Mouse (Mus musculus) layer of hippocampus, adult 9-11 months (tissue): ENCODE measurements around the gene Pcdh11x.
A peak's percentile ranks its signal among the peaks of the same experiment; 100 is the strongest.
"Not testable (repeated sequence)": the region's sequence is repeated elsewhere in the genome, so short reads cannot be mapped to it uniquely, and the experiment has no call there.

Source experiments
- DNase-seq: peaks from one replicate; pipeline ENCODE4 v3.0.0; 2022

The Pcdh11x gene

GRCm38 (mm10) chrX:120290011-120290899 lies at the start of gene Pcdh11x:
Gene Pcdh11x (plus strand): TSS chrX:120290259.
- DNase-seq = peak; percentile 31

GRCm38 (mm10) chrX:120260089-120260488 lies 30.0 kb upstream of the Pcdh11x start:
- no peak for DNase-seq

- no peak for DNase-seq
These were observed 4.5 kb upstream of the Pcdh11x start for GRCm38 (mm10) chrX:120285522-120285921.

GRCm38 (mm10) chrX:120287502-120287901 lies 2.6 kb upstream of the Pcdh11x start:
- DNase-seq = no peak

GRCm38 (mm10) chrX:120290900-120291280 lies 831 bp downstream of the Pcdh11x start:
- no peak for DNase-seq

GRCm38 (mm10) chrX:120291696-120292095 lies 1.6 kb downstream of the Pcdh11x start:
- DNase-seq = no peak

GRCm38 (mm10) chrX:120292832-120293750 lies 3.0 kb downstream of the Pcdh11x start:
- DNase-seq = no peak

GRCm38 (mm10) chrX:120301469-120302175 lies 11.6 kb downstream of the Pcdh11x start:
- peak; percentile 6 for DNase-seq

- DNase-seq = not testable (repeated sequence)
These were observed 22.9 kb downstream of the Pcdh11x start, which contains the start of gene H2afb3 for GRCm38 (mm10) chrX:120312995-120313394. Gene H2afb3 (minus strand): TSS chrX:120313095.

GRCm38 (mm10) chrX:120466225-120466624 lies 176.2 kb downstream of the Pcdh11x start:
- DNase-seq = peak; percentile 13

- no peak for DNase-seq
These were observed 196.4 kb downstream of the Pcdh11x start for GRCm38 (mm10) chrX:120486428-120486827.

- DNase-seq = no peak
These were observed 234.9 kb downstream of the Pcdh11x start for GRCm38 (mm10) chrX:120524986-120525385.

GRCm38 (mm10) chrX:120599309-120599708 lies 309.2 kb downstream of the Pcdh11x start:
- DNase-seq = no peak

GRCm38 (mm10) chrX:120618460-120618859 lies 328.4 kb downstream of the Pcdh11x start:
- no peak for DNase-seq

- peak; percentile 27 for DNase-seq
These were observed 380.2 kb downstream of the Pcdh11x start for GRCm38 (mm10) chrX:120670236-120670635.

- DNase-seq = no peak
These were observed 444.1 kb downstream of the Pcdh11x start for GRCm38 (mm10) chrX:120734144-120734543.

GRCm38 (mm10) chrX:120735792-120736191 lies 445.7 kb downstream of the Pcdh11x start:
- peak; percentile 1 for DNase-seq

- DNase-seq = no peak
These were observed 654.5 kb downstream of the Pcdh11x start for GRCm38 (mm10) chrX:120944556-120944955.
